Mouse (Mus musculus) intestine, postnatal 0 days (tissue): ENCODE results near the gene Zfp628. TPM values are rescaled to one million over a fixed set of nuclear protein-coding genes. Genes with fewer than 3 reads are reported as not detected.

Source experiments
- ATAC-seq: fragments of 200-750 bp; cut with Nextera tagmentation; 2 replicates; pipeline ENCODE4 v1.8.0; 2017; ENCODE audit warnings: mild to moderate bottlenecking, moderate TSS enrichment, moderate library complexity
- H3K27ac ChIP-seq: fragments of 300-500 bp; sonication (generic); 2 replicates; pipeline ENCODE4 v1.5.1; 2014; ENCODE audit warnings: mild to moderate bottlenecking, low read depth, low read length, moderate library complexity
- H3K27me3 ChIP-seq: fragments of 300-500 bp; sonication (generic); replicated peaks from 2 replicates; pipeline ENCODE4 v1.6.1; 2014; ENCODE audit warnings: low read length, mixed read lengths; ENCODE audit not compliant: control insufficient read depth, insufficient read depth
- H3K36me3 ChIP-seq: fragments of 300-500 bp; sonication (generic); 2 replicates; pipeline ENCODE4 v1.6.1; 2014; ENCODE audit warnings: mild to moderate bottlenecking, moderate library complexity; ENCODE audit not compliant: control insufficient read depth, insufficient read depth
- H3K4me1 ChIP-seq: fragments of 300-500 bp; sonication (generic); replicated peaks from 2 replicates; pipeline ENCODE4 v1.6.1; 2014; ENCODE audit warnings: antibody characterized with exemption, low read length, mixed read lengths; ENCODE audit not compliant: control insufficient read depth, insufficient read depth
- H3K4me2 ChIP-seq: fragments of 300-500 bp; sonication (generic); replicated peaks from 2 replicates; pipeline ENCODE4 v1.6.1; 2014; ENCODE audit warnings: low read depth, mild to moderate bottlenecking, moderate library complexity
- H3K4me3 ChIP-seq: fragments of 300-500 bp; sonication (generic); 2 replicates; pipeline ENCODE4 v1.5.1; 2014; ENCODE audit warnings: low read depth, low read length
- H3K9ac ChIP-seq: fragments of 300-500 bp; sonication (generic); 2 replicates; pipeline ENCODE4 v1.6.1; 2014; ENCODE audit warnings: mild to moderate bottlenecking, low read depth, low read length
- H3K9me3 ChIP-seq: fragments of 300-500 bp; sonication (generic); 2 replicates; pipeline ENCODE4 v1.6.1; 2016; ENCODE audit warnings: mixed run types; ENCODE audit not compliant: control insufficient read depth
- CTCF ChIP-seq: sonication (generic); IDR thresholded peaks from 2 replicates; pipeline ENCODE4 v1.5.1; 2016; ENCODE audit warnings: low read depth, mild to moderate bottlenecking, control low read depth, antibody characterized with exemption, moderate library complexity
- WGBS: fragments of 180-500 bp; shearing (Covaris S2); extraction: QIAGEN DNeasy Blood & Tissue Kit; methylation state at CpG from one replicate; pipeline ENCODE4 v1.1.7; 2014; 5-methylcytosine and 5-hydroxymethylcytosine counted together
- polyA plus RNA-seq: library from polyadenylated mRNA; unstranded; fragments of >200 nt; fragmentation: Nextera tagmentation; extraction: Ambion mirVana; gene quantifications from 2 replicates; pipeline ENCODE4 v1.2.1, GENCODE M21; 2015

Zfp628 gene
- polyA plus RNA-seq, 1 experiment from 2014 or later: 2.9 TPM

DNA sequence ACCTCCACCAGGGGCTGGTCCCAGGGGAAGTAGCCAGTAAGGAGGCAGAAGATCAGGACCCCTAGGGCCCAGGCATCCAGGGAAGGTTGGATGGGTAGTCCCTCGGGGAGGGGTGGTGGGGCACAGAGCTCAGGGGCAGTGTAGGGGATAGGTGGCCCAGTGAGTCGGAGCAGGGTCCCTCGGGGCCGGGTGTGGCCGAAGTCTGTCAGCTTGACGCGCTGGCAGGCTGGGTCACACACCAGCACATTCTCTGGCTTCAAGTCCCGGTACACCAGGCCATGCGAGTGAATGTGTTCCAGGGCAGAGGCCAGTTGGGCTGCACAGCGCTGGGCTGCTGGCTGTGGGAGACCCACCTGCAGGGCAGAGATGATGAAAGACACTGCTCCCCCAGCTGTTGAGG, 42.3 kb downstream of the Zfp628 start:
- 80% methylated on average over 10 of the region's 10 CpGs for WGBS
- no peak for TF ChIP-seq CTCF
- no peak for ATAC-seq

GRCm38 (mm10) chr7:4963527-4963926, 48.5 kb downstream of the Zfp628 start:
- H3K27me3 ChIP-seq: no peaks in the 10 kb centered on the region
- H3K9ac ChIP-seq: no peak overlapping the region
- peak; percentile 21; the same call in 1 of the 2 replicates for TF ChIP-seq CTCF
- 73% methylated on average over 5 of the region's 5 CpGs for WGBS
- H3K36me3 ChIP-seq: no peaks in the 10 kb centered on the region
- H3K27ac ChIP-seq: no peak overlapping the region
- ATAC-seq: no peak
- no peak overlapping the region for H3K4me2 ChIP-seq
- H3K4me3 ChIP-seq: no peak overlapping the region
- H3K4me1 ChIP-seq: no peaks in the 10 kb centered on the region
- H3K9me3 ChIP-seq: no peaks in the 10 kb centered on the region

More for the DNA sequence above, 42.3 kb downstream of the Zfp628 start:
- no peaks in the 10 kb centered on the region for H3K4me1 ChIP-seq
- H3K36me3 ChIP-seq: no peaks in the 10 kb centered on the region
- H3K4me3 ChIP-seq: no peak overlapping the region
- H3K27ac ChIP-seq: no peak overlapping the region
- no peaks in the 10 kb centered on the region for H3K9me3 ChIP-seq
- no peak overlapping the region for H3K9ac ChIP-seq
- H3K4me2 ChIP-seq: no peak overlapping the region
- no peaks in the 10 kb centered on the region for H3K27me3 ChIP-seq

GRCm38 (mm10) chr7:4964272-4964671, 49.3 kb downstream of the Zfp628 start, which contains the start of gene Sbk2:
TSS of gene Sbk2 (minus strand) at chr7:4964406.
- Histone ChIP-seq H3K27me3 (no peaks in the 10 kb centered on the region), H3K9ac (no peak within 1 kb of the TSS), H3K4me1 (no peaks in the 10 kb centered on the region), H3K4me3 (no peak within 1 kb of the TSS), H3K4me2 (peak within 1 kb of the TSS; percentile 44), H3K9me3 (no peaks in the 10 kb centered on the region), H3K36me3 (no peaks in the 10 kb centered on the region), H3K27ac (no peak within 1 kb of the TSS; the same call in 1 of the 2 replicates)
- peak; percentile 80; the same call in 1 of the 2 replicates for ATAC-seq
- WGBS: 1% methylated on average over 10 of the region's 10 CpGs
- TF ChIP-seq CTCF: peak; percentile 91

DNA sequence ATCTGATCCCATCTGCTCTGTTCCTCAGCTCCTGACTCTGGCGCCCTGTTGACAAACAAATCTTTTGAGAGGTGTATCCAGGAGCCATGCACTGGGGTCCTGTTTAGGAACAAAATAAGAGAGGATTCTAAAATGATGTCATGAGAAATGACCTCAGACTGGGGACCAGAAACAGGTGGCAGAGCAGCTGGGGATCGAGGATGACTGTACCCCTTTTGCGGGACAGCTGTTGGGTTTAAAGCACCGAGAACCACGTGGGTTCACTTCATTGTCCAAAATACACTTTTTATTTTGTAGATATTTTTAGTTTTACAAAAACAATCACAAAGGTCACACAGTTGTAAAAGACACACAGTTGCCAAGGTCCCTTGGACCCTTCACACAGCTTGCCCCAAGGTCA, 50.0 kb downstream of the Zfp628 start:
- ATAC-seq: no peak
- 77% methylated on average over 5 of the region's 5 CpGs for WGBS

GRCm38 (mm10) chr7:4971068-4971467, 56.1 kb downstream of the Zfp628 start, which contains the start of gene Sbk3:
TSS of gene Sbk3 (minus strand) at chr7:4971168.
- no peak for ATAC-seq
- no peak for TF ChIP-seq CTCF
- Histone ChIP-seq H3K9me3 (no peaks in the 10 kb centered on the region), H3K9ac (no peak within 1 kb of the TSS), H3K27ac (no peak within 1 kb of the TSS), H3K4me2 (no peak within 1 kb of the TSS), H3K36me3 (no peaks in the 10 kb centered on the region), H3K4me1 (no peaks in the 10 kb centered on the region), H3K4me3 (no peak within 1 kb of the TSS), H3K27me3 (no peaks in the 10 kb centered on the region)
- WGBS: 30% methylated on average over 6 of the region's 6 CpGs

More for the DNA sequence above, 50.0 kb downstream of the Zfp628 start:
- TF ChIP-seq CTCF: no peak
- Histone ChIP-seq H3K27me3 (no peaks in the 10 kb centered on the region), H3K36me3 (no peaks in the 10 kb centered on the region), H3K4me2 (no peak overlapping the region), H3K9ac (no peak overlapping the region), H3K9me3 (no peaks in the 10 kb centered on the region), H3K4me1 (no peaks in the 10 kb centered on the region), H3K4me3 (no peak overlapping the region), H3K27ac (no peak overlapping the region)

Other genes with a start within 250 kb of the Zfp628 start
- gene Hspbp1, start 230.1 kb upstream of the Zfp628 start, polyA plus RNA-seq: 43.3 and 45.6 TPM in 2 replicates
- 0.89 and 0.98 TPM in 2 replicates for gene Brsk1, start 224.6 kb upstream of the Zfp628 start, polyA plus RNA-seq
- gene Tmem150b, start 190.0 kb upstream of the Zfp628 start, polyA plus RNA-seq: 20.7 and 21.5 TPM in 2 replicates
- gene Kmt5c, start 175.1 kb upstream of the Zfp628 start, polyA plus RNA-seq: 35.8 and 40.2 TPM in 2 replicates
- 48.5 and 48.8 TPM in 2 replicates for gene Cox6b2, start 162.1 kb upstream of the Zfp628 start, polyA plus RNA-seq
- not detected in 2 replicates for gene Fam71e2, start 143.9 kb upstream of the Zfp628 start, polyA plus RNA-seq
- gene Il11, start 132.4 kb upstream of the Zfp628 start, polyA plus RNA-seq: 0.12 and 0.30 TPM in 2 replicates
- 0.59 TPM in 1 of 2 replicates, not detected in the other for gene Tmem190, start 132.3 kb upstream of the Zfp628 start, polyA plus RNA-seq
- gene Tmem238, start 125.6 kb upstream of the Zfp628 start, polyA plus RNA-seq: 74.3 and 75.5 TPM in 2 replicates
- 419 and 467 TPM in 2 replicates for gene Rpl28, start 122.3 kb upstream of the Zfp628 start, polyA plus RNA-seq
- 116 and 126 TPM in 2 replicates for gene Ube2s, start 102.6 kb upstream of the Zfp628 start, polyA plus RNA-seq
- gene Shisa7, start 70.5 kb upstream of the Zfp628 start, polyA plus RNA-seq: 0.07 and 0.09 TPM in 2 replicates
- 12.5 and 15.5 TPM in 2 replicates for gene Isoc2b, start 45.0 kb upstream of the Zfp628 start, polyA plus RNA-seq
- gene Isoc2a, start 38.1 kb upstream of the Zfp628 start, polyA plus RNA-seq: 1.3 and 1.6 TPM in 2 replicates
- not detected in 2 replicates for gene Gm36210, start 8.7 kb upstream of the Zfp628 start, polyA plus RNA-seq
- gene Nat14, start 6.8 kb downstream of the Zfp628 start, polyA plus RNA-seq: 1.5 and 1.9 TPM in 2 replicates
- gene Ssc5d, start 10.6 kb downstream of the Zfp628 start, polyA plus RNA-seq: 2.3 and 2.6 TPM in 2 replicates
- gene Sbk2, start 49.2 kb downstream of the Zfp628 start, polyA plus RNA-seq: 0.47 and 0.76 TPM in 2 replicates
- not detected in 2 replicates for gene Sbk3, start 56.0 kb downstream of the Zfp628 start, polyA plus RNA-seq
- 10.5 and 12.9 TPM in 2 replicates for gene Zfp579, start 80.9 kb downstream of the Zfp628 start, polyA plus RNA-seq
- gene Zfp524, start 99.2 kb downstream of the Zfp628 start, polyA plus RNA-seq: 21.9 and 22.6 TPM in 2 replicates
- gene Fiz1, start 99.5 kb downstream of the Zfp628 start, polyA plus RNA-seq: 15.5 and 16.1 TPM in 2 replicates
- 4.4 and 4.7 TPM in 2 replicates for gene Gm44973, start 100.3 kb downstream of the Zfp628 start, polyA plus RNA-seq
- 2.3 and 2.6 TPM in 2 replicates for gene Zfp865, start 105.2 kb downstream of the Zfp628 start, polyA plus RNA-seq
- gene Ccdc106, start 105.3 kb downstream of the Zfp628 start, polyA plus RNA-seq: 8.3 and 8.8 TPM in 2 replicates
- not detected in 2 replicates for gene 4632433K11Rik, start 118.9 kb downstream of the Zfp628 start, polyA plus RNA-seq
- gene Zfp784, start 123.2 kb downstream of the Zfp628 start, polyA plus RNA-seq: 6.4 and 6.5 TPM in 2 replicates
- gene Zfp580, start 136.3 kb downstream of the Zfp628 start, polyA plus RNA-seq: 15.8 and 16.9 TPM in 2 replicates
- gene U2af2, start 146.9 kb downstream of the Zfp628 start, polyA plus RNA-seq: 48.3 and 51.4 TPM in 2 replicates
- 98.0 and 106 TPM in 2 replicates for gene Epn1, start 165.0 kb downstream of the Zfp628 start, polyA plus RNA-seq
- not detected in 2 replicates for gene Rfpl4, start 201.7 kb downstream of the Zfp628 start, polyA plus RNA-seq
- 1.6 and 2.3 TPM in 2 replicates for gene Rasl2-9, start 210.7 kb downstream of the Zfp628 start, polyA plus RNA-seq
- not detected in 2 replicates for gene Vmn1r55, start 234.5 kb downstream of the Zfp628 start, polyA plus RNA-seq